Mouse (Mus musculus): ENCODE results near the gene Ank3.

The Ank3 gene

GRCm38 (mm10) chr10:69414888-69415287, 16.3 kb downstream of the Ank3 start:
- DNase-seq: no peak

- DNase-seq: no peak
These were observed 20.1 kb downstream of the Ank3 start for GRCm38 (mm10) chr10:69418716-69419115.

- no peak for DNase-seq
These were observed 21.7 kb downstream of the Ank3 start for GRCm38 (mm10) chr10:69420306-69420705.

GRCm38 (mm10) chr10:69424051-69424450, 25.5 kb downstream of the Ank3 start:
- no peak for DNase-seq

- no peak for DNase-seq
These were observed 31.6 kb downstream of the Ank3 start for GRCm38 (mm10) chr10:69430138-69430537.

DNA sequence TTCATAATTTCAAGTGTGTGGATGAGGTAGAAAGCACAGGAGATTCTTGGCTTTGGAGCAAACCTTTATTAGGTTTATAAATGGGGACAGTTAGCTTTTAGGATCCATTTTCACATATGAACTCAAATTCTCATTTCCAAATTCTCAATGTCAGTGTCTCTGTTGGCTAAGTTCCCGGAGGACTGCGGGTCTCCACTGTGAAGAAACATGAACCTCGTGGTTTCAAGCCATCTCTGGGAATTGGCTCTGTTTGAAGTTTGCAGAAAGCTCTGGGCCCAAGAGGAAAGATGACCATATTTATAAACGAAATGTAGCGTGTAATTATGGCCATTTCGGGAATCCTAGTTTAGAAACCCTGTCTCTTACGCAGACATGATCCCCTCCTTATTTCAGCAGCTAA, 32.5 kb downstream of the Ank3 start:
- no peak for DNase-seq

- DNase-seq: no peak
These were observed 36.6 kb downstream of the Ank3 start for GRCm38 (mm10) chr10:69435213-69435612.

GRCm38 (mm10) chr10:69439449-69439848, 40.9 kb downstream of the Ank3 start:
- DNase-seq: no peak

DNA sequence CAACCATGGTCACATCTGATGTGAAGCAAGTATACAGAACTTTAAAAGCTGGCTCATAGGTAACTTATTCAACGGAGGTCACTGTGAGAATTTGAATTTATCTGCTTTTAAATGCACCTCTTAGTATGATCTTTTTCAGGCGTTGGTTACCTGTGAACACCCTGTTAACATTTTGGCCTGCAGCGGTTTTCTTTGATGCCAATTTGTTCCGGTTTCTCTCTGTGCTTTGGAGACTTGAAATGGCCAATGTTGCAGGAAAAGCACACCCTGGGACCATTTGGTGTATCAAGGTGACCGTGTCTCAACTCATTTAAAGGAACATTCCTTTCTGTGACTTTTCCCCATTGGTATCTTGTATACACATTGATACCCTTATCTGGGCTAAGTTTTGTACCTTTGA, 46.0 kb downstream of the Ank3 start:
- no peak for DNase-seq

DNA sequence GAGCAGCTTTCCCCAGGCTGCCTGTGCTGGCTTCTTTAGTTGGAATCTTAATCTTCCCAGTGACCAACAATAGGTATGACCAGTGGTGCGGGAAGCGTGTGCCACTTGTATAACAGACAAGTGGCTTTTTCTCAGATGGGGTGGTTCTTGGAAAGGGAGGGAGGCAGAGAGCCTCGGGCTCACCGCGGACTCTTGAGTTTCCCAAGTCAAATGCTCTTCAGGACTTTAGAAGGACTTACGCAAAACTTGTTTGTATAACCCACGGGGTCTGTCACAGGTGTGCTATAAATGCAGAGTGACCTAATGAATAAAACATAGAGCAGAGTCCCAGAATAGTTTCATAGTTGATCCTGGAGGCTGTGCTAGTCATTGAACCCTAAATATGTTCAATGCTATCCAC, 47.4 kb downstream of the Ank3 start:
- DNase-seq: no peak

- DNase-seq: no peak
These were observed 48.0 kb downstream of the Ank3 start for GRCm38 (mm10) chr10:69446566-69446965.

- DNase-seq: no peak
These were observed 48.7 kb downstream of the Ank3 start for GRCm38 (mm10) chr10:69447308-69447707.

GRCm38 (mm10) chr10:69448174-69448573, 49.6 kb downstream of the Ank3 start:
- DNase-seq: no peak

- no peak for DNase-seq
These were observed 52.4 kb downstream of the Ank3 start for GRCm38 (mm10) chr10:69451006-69451405.

GRCm38 (mm10) chr10:69452180-69452977, 53.8 kb downstream of the Ank3 start:
- DNase-seq: peak in 1 of 2 experiments; percentile 18

GRCm38 (mm10) chr10:69453531-69453930, 55.0 kb downstream of the Ank3 start:
- DNase-seq: no peak

- no peak for DNase-seq
These were observed 55.9 kb downstream of the Ank3 start for GRCm38 (mm10) chr10:69454480-69454879.

- no peak for DNase-seq
These were observed 66.3 kb downstream of the Ank3 start for GRCm38 (mm10) chr10:69464826-69465225.

DNA sequence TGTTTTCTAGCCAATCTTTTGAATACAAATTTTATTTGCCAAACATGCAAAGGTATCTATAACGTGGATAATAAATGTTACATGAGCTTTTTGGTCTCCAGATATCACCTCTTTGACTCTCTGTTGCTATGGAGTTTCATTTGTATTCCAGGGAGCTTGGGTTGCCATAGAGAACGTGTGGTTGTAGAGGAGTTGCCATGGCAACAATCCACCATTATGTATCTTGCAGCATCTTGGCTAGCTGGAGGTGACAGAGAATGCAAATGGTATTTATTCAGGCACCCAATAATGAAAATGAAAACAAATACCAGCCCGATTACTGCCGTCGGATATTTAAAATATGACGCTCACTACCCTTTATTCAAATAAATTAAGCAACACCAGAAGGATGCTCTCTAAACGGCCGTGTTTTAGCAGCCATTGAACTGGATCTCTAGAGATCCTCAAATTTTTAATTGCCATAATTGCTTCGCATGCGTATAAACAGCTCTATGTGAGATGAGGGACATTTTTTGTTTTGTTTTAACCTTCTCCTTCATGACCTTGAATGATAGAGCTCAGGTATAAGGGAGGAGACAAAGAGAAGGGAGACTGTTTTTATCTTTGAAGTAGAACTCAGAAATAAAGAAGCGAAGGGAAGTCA, 67.1 kb downstream of the Ank3 start:
- no peak for DNase-seq

DNA sequence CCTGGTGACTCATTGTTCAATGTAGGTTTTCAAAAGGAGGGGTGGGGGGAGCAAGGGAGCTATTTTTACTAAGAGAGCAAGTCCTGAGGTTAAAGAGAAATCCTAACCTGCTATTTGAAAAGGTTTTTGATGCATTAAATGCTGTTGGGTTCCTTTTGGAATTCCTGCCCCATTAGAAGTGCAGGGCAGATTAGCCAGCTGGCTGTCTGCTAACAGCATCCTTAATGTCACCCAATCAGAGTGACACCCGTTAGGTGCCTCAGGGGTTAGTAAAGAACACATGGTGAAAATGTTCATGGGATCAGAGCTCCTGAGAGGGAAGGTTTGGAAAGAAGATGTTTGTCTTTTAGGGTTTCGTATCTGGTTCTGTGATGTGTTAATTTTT, 67.6 kb downstream of the Ank3 start:
- DNase-seq: no peak

DNA sequence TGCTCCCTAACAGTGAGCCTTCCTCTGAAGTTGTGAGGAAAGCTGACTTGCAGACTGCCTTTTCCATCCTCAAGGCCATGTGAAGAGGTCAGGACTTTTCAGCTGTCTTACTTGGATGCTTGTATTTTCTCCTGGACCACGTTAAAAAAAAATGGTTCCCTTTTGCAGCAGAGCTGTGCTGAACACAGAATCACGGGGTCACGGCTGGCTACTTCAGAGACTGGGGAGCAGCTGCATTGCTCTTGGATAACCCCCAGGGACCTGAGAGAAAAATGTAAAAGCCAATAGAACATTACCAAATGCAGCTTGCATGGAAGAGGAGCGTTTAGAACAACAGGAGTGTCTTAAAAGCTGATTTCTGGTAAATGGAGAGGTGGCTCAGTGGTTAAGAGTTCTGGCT, 68.0 kb downstream of the Ank3 start:
- no peak for DNase-seq

DNA sequence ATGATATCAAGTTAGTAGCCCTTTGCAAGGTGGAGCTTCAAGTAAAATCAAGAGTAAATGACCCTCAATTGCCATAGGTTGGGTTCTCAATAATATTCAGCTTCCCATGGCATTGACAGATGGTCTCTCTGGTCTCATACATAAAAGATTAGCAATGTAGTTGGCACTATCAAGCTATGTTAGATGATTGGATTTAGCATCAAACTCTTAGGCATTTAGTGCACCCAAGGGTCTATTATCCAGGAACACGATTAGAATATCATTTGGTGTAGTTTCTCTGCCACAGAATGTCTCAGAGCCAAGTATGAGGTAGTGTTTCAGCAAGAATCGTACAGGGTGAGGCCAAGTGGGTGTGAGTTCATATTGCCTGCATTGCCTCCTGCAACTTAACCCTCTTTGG, 68.6 kb downstream of the Ank3 start:
- no peak for DNase-seq

DNA sequence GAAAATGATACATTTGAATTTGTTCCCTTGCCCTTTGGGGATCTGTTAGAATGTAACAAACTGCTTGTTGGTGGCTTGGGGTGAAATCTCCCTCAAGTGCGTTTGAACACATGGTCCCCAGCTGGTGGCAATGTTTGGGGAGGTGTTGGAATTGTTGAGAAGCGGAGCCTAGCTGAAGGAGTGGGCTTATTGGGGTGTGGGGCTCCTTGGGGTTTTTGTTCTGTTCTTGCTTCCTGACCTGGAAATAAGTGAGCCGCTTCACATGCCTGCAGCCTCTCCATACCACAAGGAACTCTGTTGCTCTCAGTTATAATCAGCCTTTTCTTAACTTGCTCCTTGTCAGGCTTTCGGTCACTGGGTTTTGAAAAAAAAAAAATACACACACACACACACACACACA, 73.3 kb downstream of the Ank3 start:
- DNase-seq: no peak

GRCm38 (mm10) chr10:69476871-69477270, 78.3 kb downstream of the Ank3 start:
- DNase-seq: no peak

DNA sequence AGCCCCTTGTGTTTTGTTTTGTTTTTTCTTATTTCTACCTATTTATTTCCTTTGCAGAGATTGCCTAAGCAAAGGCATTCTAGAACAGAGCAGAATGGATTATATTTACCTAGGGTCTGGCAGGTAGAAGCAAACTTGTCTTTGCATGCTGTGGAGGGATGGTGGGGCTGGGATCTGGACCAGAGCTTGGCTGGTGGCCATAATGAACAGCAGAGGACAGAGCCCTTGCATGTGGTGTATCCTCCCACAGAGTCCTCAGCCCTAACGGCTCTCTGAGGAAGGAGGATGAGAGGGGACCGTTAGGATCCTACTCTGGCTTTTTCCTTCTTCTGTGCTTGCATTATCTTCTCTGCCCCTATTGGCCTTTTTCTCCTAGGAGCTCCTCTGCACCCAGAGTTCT, 79.1 kb downstream of the Ank3 start:
- no peak for DNase-seq

All from spleen, adult 18-20 months (tissue).